Mouse (Mus musculus) CH12F3 (cell line): ENCODE measurements around the gene Gm20388.

ENCODE experiments used
- in situ Hi-C: fragments of 300-500 bp; cut with MboI; formaldehyde crosslinking; loops from 2 replicates; pipeline ENCODE4 v1.14.3; 2020; ENCODE audit warnings: low sequenced_read_pairs

Gm20388 gene

GRCm38 (mm10) chr8:122712411-122713156, 2801.9 kb downstream of the Gm20388 start:
- in situ Hi-C loops = no loop called here

GRCm38 (mm10) chr8:122713157-122713518, 2802.5 kb downstream of the Gm20388 start:
- in situ Hi-C loops = no loop called here

GRCm38 (mm10) chr8:122716566-122716965, 2805.9 kb downstream of the Gm20388 start:
- in situ Hi-C loops = no loop called here

GRCm38 (mm10) chr8:122717869-122718509, 2807.3 kb downstream of the Gm20388 start:
- in situ Hi-C loops = no loop called here

- in situ Hi-C loops = no loop called here
These were observed 2808.3 kb downstream of the Gm20388 start for GRCm38 (mm10) chr8:122718711-122719499.

GRCm38 (mm10) chr8:122719500-122720065, 2808.9 kb downstream of the Gm20388 start:
- in situ Hi-C loops = no loop called here

- in situ Hi-C loops = no loop called here
These were observed 2809.6 kb downstream of the Gm20388 start for GRCm38 (mm10) chr8:122720070-122720729.

- in situ Hi-C loops = no loop called here
These were observed 2810.4 kb downstream of the Gm20388 start for GRCm38 (mm10) chr8:122720811-122721640.

- in situ Hi-C loops = no loop called here
These were observed 2814.5 kb downstream of the Gm20388 start for GRCm38 (mm10) chr8:122725187-122725586.

GRCm38 (mm10) chr8:122726789-122727188, 2816.1 kb downstream of the Gm20388 start:
- in situ Hi-C loops = no loop called here

GRCm38 (mm10) chr8:122727412-122727811, 2816.8 kb downstream of the Gm20388 start:
- in situ Hi-C loops = no loop called here

GRCm38 (mm10) chr8:122728630-122729029, 2818.0 kb downstream of the Gm20388 start:
- in situ Hi-C loops = no loop called here

- in situ Hi-C loops = no loop called here
These were observed 2824.5 kb downstream of the Gm20388 start for GRCm38 (mm10) chr8:122735110-122735509.

GRCm38 (mm10) chr8:122735542-122736473, 2825.2 kb downstream of the Gm20388 start:
- in situ Hi-C loops = no loop called here

- in situ Hi-C loops = no loop called here
These were observed 2826.0 kb downstream of the Gm20388 start for GRCm38 (mm10) chr8:122736623-122737022.

GRCm38 (mm10) chr8:122737071-122737470, 2826.4 kb downstream of the Gm20388 start:
- in situ Hi-C loops = no loop called here

GRCm38 (mm10) chr8:122737886-122738285, 2827.2 kb downstream of the Gm20388 start:
- in situ Hi-C loops = no loop called here

GRCm38 (mm10) chr8:122739102-122739725, 2828.6 kb downstream of the Gm20388 start:
- in situ Hi-C loops = no loop called here
